Mouse (Mus musculus) gastrocnemius, adult 2 months (tissue): ENCODE measurements around the gene Wdr18. TPM values are rescaled to one million over a fixed set of nuclear protein-coding genes. Genes with fewer than 3 reads are reported as not detected.
A peak's percentile ranks its signal among the peaks of the same experiment; 100 is the strongest.

Experiments
- DNase-seq: peaks from one replicate; pipeline ENCODE4 v3.0.0; 2022
- H3K27ac ChIP-seq: fragments of 200-600 bp; 2 replicates; pipeline ENCODE4 v1.8.1; 2022; ENCODE audit warnings: mild to moderate bottlenecking
- H3K4me3 ChIP-seq: fragments of 200-600 bp; 2 replicates; pipeline ENCODE4 v1.8.1; 2022; ENCODE audit warnings: mild to moderate bottlenecking, moderate library complexity
- CTCF ChIP-seq: fragments of 200-600 bp; IDR thresholded peaks from 2 replicates; pipeline ENCODE4 v1.8.1; 2022; ENCODE audit warnings: antibody characterized with exemption, mild to moderate bottlenecking, moderate library complexity
- intact Hi-C: fragments of 180-260 bp; cut with DNase I; formaldehyde crosslinking; loops from one replicate; pipeline ENCODE4 v1.15.1; 2025
- long read RNA-seq, 2 experiments: library from polyadenylated mRNA; stranded (forward); transcript quantifications; one replicate each; pipeline ENCODE4 v2.0.0; 2021
- total RNA-seq, 2 experiments: library from RNA; stranded (reverse); gene quantifications; 2 replicates each; pipeline ENCODE4 v1.2.3; 2021

The Wdr18 gene
- 10 to 100 TPM; 19.7 to 22.0 TPM for total RNA-seq
- long read RNA-seq, experiment 1, transcript Wdr18-201 (10 exons, 3,911 nt) = major isoform, 102 of 110 reads
- long read RNA-seq, experiment 1, partial matches to known transcripts = 1 of 110 reads
- long read RNA-seq, experiment 1, other reads (novel, unspliced or antisense) = 6 of 110 reads
- long read RNA-seq, experiment 2, transcript Wdr18-201 (10 exons, 3,911 nt) = major isoform, 111 of 118 reads
- long read RNA-seq, experiment 2, partial matches to known transcripts = 3 of 118 reads
- long read RNA-seq, experiment 2, other reads (novel, unspliced or antisense) = 3 of 118 reads

GRCm38 (mm10) chr10:79959847-79960601 is at the start of gene Wdr18:
Wdr18 (plus strand) TSS chr10:79960152.
- DNase-seq = peak; percentile 99
- intact Hi-C loops = loop anchor here (1.0 to 5.0 kb wide), 3 partner anchors 21 to 123 kb away; no protein-coding TSS in a partner anchor
- Histone ChIP-seq H3K4me3 (peak within 1 kb of the TSS; percentile 93), H3K27ac (peak within 1 kb of the TSS; percentile 90)
- TF ChIP-seq CTCF = peak; percentile 91

- intact Hi-C loops = no loop called here
- H3K4me3 ChIP-seq = no peak within 1 kb of the TSS
- no peak for TF ChIP-seq CTCF
- peak within 1 kb of the TSS; percentile 100; the same call in 1 of the 2 replicates for H3K27ac ChIP-seq
- no peak for DNase-seq
Observed at GRCm38 (mm10) chr10:79910556-79910955, 49.4 kb upstream of the Wdr18 start, which contains the start of gene Gm26602. Gm26602 (plus strand) TSS chr10:79910856.

DNA sequence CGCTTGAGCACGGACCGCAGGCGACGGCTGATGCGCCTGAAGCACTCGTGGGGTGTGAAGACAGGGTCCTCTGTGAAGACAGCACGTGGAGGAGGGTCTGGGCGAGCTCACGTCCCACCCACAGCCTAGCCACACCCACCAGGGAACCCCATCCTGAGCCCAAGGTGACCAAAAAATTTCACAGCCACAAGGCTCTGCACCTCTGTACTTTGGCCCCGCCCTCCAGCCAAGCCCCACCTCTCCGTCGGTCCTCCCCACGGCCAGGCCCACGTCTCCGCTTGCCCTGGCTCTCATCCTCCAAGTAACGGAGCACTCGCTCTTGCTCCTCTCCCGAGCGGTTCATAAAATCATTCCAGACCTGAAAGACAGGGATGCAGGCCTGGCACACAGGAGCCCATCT is 47.5 kb upstream of the Wdr18 start:
- H3K27ac ChIP-seq = no peak overlapping the region
- DNase-seq = no peak
- TF ChIP-seq CTCF = no peak
- no peak overlapping the region for H3K4me3 ChIP-seq
- intact Hi-C loops = no loop called here

DNA sequence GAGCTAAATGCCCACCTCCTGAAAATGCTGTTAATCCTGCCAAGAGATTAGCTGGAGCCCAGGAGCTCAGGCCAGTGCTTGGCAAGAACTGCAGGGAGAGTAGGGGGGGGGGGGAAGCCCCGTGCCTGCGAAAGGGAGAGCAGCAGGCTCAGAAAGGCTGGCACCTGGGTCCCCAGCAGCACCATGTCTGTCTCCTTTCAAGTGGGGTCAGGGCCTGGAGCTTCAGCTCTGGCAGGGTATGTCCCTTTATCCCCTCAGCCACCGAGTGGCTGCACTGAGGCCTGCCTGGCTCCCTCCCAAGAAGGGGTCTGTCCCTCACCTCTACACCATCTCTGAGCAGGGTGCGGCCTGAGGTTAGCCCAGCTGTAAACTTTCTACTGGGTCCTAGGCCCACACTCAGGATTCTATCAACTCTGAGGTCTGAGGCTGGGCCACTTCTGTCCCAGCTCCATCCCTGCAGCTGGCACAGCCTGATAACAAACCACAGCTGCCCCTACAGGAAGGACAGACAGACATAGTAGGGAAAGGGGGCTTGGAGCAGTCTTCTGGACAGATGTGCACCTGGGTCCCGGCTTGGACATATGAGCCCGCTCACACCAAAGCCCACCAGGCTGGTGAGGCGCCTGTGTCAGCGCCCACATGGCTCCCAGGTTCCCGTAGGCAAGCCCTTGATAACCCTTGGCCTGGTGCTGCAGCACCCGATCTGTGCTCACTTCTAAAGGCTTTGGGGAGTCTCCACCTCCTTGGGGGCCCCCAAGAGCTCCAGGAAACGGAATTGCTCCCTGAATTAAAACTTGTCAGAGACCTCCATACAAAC is 45.6 kb upstream of the Wdr18 start:
- no peak for TF ChIP-seq CTCF
- DNase-seq = no peak
- no peak overlapping the region for H3K4me3 ChIP-seq

GRCm38 (mm10) chr10:79914948-79915596 is 44.9 kb upstream of the Wdr18 start:
- DNase-seq = no peak
- no peak overlapping the region for H3K27ac ChIP-seq
- H3K4me3 ChIP-seq = no peak overlapping the region; the same call in 1 of the 2 replicates
- no peak for TF ChIP-seq CTCF
- intact Hi-C loops = no loop called here

More for the DNA sequence above, 45.6 kb upstream of the Wdr18 start:
- intact Hi-C loops = no loop called here
- H3K27ac ChIP-seq = no peak overlapping the region

DNA sequence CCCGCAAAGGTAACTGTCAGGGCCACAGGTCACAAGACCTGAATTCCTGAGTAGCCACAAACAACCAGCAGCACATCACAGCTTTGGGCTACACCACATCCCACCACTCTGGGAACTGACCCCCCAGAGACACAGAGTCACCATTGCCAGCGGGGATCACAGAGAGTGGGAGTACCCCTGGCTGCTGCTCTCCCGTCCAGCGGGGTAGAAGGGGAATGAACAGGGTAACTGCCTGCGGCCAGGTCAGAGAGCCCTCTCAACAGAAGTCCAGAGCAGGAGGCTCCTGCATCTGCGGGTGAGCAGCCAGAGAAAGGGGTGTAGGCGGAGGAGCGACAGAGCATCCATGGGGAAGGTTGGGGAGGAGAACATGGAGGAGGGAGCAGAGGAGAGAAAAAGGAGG is 43.9 kb upstream of the Wdr18 start:
- Histone ChIP-seq H3K27ac (peak overlapping the region; percentile 97), H3K4me3 (peak overlapping the region; percentile 95)
- intact Hi-C loops = no loop called here
- DNase-seq = no peak
- no peak for TF ChIP-seq CTCF

- H3K27ac ChIP-seq = peak within 1 kb of the TSS; percentile 97
- intact Hi-C loops = no loop called here
Observed at GRCm38 (mm10) chr10:79916808-79917531, 43.0 kb upstream of the Wdr18 start, which contains the start of gene Kiss1r. Kiss1r (plus strand) TSS chr10:79916971.

GRCm38 (mm10) chr10:79917532-79918100 is 42.3 kb upstream of the Wdr18 start:
- peak overlapping the region; percentile 95 for H3K4me3 ChIP-seq
- H3K27ac ChIP-seq = peak overlapping the region; percentile 97
- DNase-seq = no peak
- TF ChIP-seq CTCF = no peak
- intact Hi-C loops = no loop called here

More at GRCm38 (mm10) chr10:79916808-79917531, 43.0 kb upstream of the Wdr18 start, which contains the start of gene Kiss1r:
- no peak for TF ChIP-seq CTCF
- H3K4me3 ChIP-seq = peak within 1 kb of the TSS; percentile 95
- DNase-seq = peak; percentile 93

DNA sequence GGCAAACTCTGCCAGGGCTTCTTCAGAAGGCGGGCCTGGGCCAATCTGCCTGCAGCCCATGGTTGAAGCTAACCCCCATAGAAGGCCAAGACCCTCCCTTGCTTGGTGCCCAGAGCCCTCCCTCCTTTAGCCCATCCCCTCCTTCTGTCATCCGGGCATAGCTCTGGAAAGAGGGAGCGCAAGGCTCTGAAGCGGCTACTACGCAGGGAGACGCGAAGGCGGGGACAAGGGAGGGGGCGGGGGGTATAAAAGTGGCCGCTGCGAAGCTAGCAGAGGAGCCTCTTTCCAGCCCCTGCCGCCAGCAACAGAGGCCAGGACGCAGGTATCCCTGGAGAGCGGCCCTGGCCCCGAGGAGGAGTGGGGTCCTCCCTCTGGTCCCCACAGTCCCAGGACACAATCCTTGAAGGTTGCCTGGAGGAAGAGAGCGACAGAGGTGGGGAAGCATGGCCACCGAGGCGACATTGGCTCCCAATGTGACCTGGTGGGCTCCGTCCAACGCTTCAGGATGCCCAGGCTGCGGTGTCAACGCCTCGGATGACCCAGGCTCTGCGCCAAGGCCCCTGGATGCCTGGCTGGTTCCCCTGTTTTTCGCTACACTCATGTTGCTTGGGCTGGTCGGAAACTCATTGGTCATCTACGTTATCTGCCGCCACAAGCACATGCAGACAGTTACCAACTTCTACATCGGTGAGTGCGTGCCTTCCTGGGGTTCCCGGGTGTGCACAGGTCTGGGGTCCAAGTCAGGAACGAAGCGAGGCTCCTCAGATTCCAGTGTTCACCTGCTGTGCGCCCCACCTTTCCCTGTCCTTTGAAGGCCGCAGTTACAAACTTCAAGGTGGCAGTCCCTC is 41.5 kb upstream of the Wdr18 start:
- Histone ChIP-seq H3K27ac (peak overlapping the region; percentile 35), H3K4me3 (peak overlapping the region; percentile 51)
- intact Hi-C loops = no loop called here
- DNase-seq = no peak
- TF ChIP-seq CTCF = no peak

GRCm38 (mm10) chr10:79919251-79919849 is 40.6 kb upstream of the Wdr18 start:
- intact Hi-C loops = no loop called here
- Histone ChIP-seq H3K4me3 (no peak overlapping the region), H3K27ac (no peak overlapping the region)
- TF ChIP-seq CTCF = no peak
- no peak for DNase-seq
